Mouse (Mus musculus) induced T-regulatory cell, adult 2 months (primary cell): Measurements from ENCODE around the gene Cox6a2.

Source experiments
- DNase-seq: peaks from one replicate; pipeline ENCODE4 v3.0.0-alpha.2; 2012; ENCODE audit warnings: low read depth

Cox6a2 gene

GRCm38 (mm10) chr7:128234796-128235195 is 28.6 kb upstream of the Cox6a2 start:
- DNase-seq = no peak

- DNase-seq = peak; percentile 46
Observed at GRCm38 (mm10) chr7:128231741-128232140, 25.6 kb upstream of the Cox6a2 start.

- DNase-seq = no peak
Observed at GRCm38 (mm10) chr7:128220936-128221335, 14.7 kb upstream of the Cox6a2 start.

GRCm38 (mm10) chr7:128219952-128220351 is 13.8 kb upstream of the Cox6a2 start:
- no peak for DNase-seq

- DNase-seq = no peak
Observed at GRCm38 (mm10) chr7:128209826-128210225, 3.6 kb upstream of the Cox6a2 start.

- peak; percentile 83 for DNase-seq
Observed at GRCm38 (mm10) chr7:128208187-128208586, 2.0 kb upstream of the Cox6a2 start.

- no peak for DNase-seq
Observed at GRCm38 (mm10) chr7:128205695-128206094, 492 bp downstream of the Cox6a2 start.

- DNase-seq = no peak
Observed at GRCm38 (mm10) chr7:128204179-128204578, 2.0 kb downstream of the Cox6a2 start.

GRCm38 (mm10) chr7:128203071-128203470 is 3.1 kb downstream of the Cox6a2 start:
- DNase-seq = no peak

GRCm38 (mm10) chr7:128201607-128202006 is 4.6 kb downstream of the Cox6a2 start:
- DNase-seq = no peak

GRCm38 (mm10) chr7:128181691-128182090 is 24.5 kb downstream of the Cox6a2 start:
- no peak for DNase-seq

GRCm38 (mm10) chr7:128180546-128180945 is 25.6 kb downstream of the Cox6a2 start:
- DNase-seq = no peak

- DNase-seq = no peak
Observed at GRCm38 (mm10) chr7:128180126-128180525, 26.1 kb downstream of the Cox6a2 start.

GRCm38 (mm10) chr7:128178385-128178784 is 27.8 kb downstream of the Cox6a2 start:
- no peak for DNase-seq

- DNase-seq = no peak
Observed at GRCm38 (mm10) chr7:128169996-128170395, 36.2 kb downstream of the Cox6a2 start.

GRCm38 (mm10) chr7:128166391-128166790 is 39.8 kb downstream of the Cox6a2 start:
- peak; percentile 75 for DNase-seq

GRCm38 (mm10) chr7:128164001-128164400 is 42.2 kb downstream of the Cox6a2 start:
- DNase-seq = no peak

- peak; percentile 56 for DNase-seq
Observed at GRCm38 (mm10) chr7:128158688-128159354, 47.4 kb downstream of the Cox6a2 start.
